Mouse (Mus musculus): Measurements from ENCODE around the gene Kif26b.

The Kif26b gene

DNA sequence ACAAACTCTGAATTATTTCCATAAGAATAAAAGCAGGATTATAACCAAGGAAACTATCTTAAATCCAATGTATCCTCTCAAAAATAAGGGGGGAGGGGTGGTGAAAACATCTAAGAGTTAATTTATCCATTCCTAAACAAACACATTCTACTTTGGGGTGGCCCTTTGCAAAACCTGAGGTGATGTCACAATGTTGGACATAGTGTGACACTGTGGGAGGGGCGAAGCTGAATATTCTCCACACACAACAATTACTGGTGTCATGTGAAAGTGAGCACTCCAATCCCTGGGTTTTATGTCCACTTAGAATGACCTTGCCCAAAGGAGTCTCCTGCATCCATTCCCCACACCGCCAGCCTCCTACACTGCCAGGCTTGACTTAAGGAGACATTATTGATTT lies 408.1 kb downstream of the Kif26b start:
- no peak for DNase-seq

DNA sequence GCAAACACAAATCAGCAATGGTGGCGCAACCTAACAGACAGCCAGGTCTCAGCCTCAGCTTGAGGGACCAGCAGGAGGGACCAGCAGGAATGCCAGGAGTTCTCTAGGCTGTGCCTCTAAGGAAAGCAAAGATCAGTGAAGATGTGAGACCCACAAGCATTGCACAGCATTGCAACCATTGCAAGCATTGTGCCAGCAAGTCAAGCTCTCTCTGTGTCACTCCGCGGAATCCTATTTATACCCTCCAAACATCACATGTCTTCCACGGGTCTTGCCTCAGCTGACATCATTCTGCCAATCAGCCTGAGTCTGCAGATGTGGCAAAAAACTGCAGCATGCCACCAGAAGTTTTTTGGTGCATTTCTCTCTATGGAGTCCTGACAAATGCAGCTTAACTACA lies 411.4 kb downstream of the Kif26b start:
- no peak for DNase-seq

DNA sequence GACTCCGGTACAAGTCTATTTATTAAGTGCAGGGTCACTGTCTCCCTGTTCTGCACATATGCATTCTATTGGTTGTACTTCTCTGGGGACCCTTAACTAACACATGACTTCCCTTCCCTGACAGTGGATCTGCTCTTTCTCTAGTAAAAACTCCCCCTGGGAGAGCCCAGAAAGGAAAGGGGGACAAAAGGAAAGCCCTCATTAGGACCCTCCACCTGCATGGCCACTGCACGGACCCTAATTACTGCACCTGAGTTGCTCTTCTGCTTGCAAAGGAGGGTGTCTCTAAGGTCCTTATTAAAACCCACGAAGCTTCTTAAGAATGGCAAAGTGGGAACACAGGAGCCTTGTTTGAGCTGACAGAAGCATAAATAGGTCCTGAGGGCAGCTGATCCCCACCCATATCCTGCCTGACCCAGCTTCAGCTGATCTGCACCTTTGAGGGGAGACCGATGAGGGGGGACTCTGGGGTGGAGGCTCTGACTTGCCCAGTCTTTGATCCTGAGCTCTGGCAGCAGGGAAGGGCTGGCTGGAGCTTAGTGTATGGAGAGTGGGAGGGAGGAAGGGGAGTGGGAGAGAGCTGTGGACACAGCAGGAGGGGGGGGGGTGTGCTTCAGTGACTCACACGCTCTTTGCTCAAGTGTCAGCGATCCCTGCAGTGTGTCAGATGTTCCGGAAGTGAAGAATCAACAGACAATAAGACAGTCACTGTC lies 413.5 kb downstream of the Kif26b start:
- DNase-seq: no peak

DNA sequence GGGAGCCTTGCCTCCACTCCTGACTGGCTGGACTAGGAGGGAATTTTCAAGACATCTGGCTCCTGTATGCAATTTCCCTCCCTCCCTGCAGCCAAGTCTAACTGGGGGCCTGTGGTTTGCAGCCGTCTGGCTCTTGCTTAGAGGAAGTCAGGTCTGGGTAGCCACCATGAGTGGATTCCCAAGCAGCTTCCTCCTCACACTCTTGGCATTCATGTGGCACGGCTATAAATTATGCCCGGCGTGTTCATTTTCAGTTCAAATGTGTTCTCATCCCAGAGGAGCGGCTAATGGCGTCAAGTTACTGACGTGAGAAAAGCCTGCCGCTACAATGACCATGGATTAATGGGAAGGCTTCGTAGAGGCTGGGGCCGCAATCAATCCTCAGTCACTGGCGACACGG lies 424.0 kb downstream of the Kif26b start:
- DNase-seq: no peak

DNA sequence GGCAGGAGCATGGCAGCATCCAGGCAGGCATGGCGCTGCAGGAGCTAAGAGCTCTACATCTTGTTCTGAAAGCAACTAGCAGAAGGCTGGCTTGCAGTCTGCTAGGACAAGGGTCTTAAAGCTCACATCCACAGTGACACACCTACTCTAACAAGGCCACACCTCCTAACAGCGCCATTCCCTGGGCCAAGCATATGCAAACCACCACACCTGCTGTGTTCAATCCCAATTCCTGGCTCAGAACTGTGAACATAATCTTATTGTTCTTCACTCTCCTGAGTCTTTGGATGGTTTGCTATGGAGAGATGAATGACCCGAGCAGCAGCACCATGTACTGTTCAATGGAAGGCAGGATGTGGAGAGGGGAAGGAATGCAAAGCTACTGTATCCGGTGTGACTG lies 429.7 kb downstream of the Kif26b start:
- no peak for DNase-seq

DNA sequence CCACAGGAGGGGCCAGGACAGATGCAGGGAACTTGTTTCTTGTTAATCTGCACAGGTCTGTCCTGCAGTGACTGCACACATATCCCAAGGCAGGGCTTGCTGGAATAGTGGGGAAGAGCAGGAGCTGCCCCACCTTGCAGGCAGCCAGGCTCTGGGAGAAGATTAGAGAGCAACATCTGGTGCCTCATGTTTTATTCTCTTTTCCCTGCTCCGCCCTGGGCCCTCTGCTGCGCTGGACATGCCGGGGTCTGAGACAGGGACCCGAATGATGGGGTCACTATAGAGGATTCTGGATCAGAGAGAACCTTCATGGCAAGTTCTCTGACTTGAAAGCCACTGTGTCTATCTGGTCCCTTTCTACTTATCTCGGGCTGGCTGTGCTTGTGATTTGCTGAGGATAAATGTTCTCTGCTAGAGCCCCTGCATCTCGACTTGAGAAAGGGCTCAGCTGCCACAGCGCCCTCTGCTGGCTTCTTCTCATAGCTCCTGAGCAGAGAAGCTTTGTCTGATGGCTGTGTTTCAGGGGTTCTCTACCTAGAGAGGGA lies 431.2 kb downstream of the Kif26b start:
- peak; percentile 77 for DNase-seq

DNA sequence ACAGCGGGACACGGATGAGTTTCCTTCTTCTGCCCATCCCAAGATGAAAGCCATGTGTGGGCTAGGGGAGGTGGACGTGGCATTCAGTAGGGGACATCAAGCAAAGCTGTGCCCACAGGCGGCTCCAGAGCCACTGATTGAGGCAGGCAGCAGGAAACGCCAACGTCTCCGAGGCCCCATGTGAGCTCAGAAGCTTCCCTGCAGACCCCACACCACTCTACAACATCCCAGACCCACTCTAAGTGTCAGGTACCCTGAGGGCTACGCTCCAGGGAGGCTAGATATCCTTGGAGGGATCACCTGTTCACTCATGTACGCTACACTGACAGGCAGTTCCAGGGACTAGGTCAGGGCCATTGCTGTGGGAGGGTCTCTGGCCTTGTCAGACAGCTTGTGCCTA lies 432.7 kb downstream of the Kif26b start:
- DNase-seq: no peak

DNA sequence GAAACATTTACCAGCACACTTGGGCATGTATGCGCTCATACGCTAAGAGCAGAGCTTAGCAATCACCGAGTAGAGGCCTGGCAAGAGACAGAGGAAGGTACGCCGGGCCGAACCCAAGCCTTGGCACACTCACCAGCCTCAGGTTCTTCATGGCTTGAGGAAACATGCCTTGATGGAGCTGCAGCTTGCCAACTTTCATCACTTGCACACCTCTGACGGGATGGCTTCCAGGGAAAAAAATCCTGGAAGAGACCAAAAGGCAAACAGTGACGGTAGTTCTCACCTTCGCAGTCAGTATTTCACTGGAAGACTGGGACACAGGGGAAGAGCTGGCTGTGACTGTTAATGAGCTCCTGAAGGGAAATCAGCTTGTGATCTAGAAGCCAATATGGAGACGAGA lies 443.1 kb downstream of the Kif26b start:
- DNase-seq: peak; percentile 48

DNA sequence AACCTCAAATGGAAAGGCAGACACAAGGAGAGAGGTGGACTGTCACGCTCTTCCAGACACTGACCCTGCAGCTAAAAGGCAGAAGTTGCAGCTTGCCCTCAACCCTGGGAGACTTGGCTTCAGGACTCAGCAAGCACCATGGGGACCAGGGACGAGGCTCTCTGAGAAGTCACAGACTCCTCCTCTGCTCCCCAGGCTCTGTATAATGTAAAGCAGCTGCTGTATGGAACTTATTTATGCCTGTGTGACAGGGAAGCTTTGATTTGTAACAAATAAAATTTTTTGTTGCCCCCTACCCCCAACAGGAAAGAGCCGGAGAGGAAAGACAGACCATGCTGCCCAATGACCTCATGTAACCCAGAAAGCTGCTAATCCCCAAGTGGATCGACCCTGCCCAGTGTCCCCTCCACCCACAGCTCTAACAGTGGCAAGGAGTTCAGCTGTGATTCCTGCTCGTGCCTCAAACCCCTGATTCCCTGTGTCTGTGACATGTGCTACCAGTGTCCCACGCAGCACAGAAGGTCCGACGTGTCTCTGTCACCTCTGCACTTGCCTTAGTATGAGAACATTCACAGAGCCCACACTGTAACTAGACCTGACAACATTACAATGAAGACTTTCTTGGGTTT lies 449.8 kb downstream of the Kif26b start:
- DNase-seq: no peak

DNA sequence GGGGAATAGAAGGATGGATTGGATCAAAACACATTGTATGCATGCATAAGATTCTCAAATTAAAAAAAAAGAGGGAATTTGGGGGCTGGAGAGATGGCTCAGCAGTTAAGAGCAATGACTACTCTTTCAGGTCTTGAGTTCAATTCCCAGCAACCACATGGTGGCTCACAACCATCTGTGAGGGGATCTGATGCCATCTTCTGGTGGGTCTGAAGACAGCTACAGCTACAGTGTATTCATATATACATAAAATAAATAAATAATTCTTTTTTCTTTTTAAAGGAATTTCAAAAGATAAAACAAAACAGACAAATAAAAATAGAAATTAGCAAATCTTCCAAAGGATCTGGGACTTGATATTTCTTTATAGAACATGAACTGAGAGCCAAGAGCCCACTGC lies 451.3 kb downstream of the Kif26b start:
- DNase-seq: no peak

DNA sequence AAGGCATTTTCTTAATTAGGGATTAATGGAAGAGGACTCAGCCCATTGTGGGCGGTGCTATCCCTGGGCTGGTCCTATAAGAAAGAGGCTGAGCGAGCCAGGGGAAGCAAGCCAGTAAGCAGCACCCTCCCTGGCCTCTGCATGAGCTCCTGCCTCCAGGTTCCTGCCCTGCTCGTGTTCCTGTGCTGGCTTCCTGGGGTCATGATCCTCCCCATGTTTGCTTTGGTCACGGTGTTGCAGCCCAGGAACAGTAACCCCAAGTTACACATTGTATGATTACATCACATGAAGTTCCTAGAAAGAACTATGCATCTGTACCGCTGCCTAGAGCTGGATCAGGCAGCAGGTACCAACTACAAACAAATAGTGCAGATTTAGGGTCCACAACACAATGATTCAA lies 452.7 kb downstream of the Kif26b start:
- no peak for DNase-seq

DNA sequence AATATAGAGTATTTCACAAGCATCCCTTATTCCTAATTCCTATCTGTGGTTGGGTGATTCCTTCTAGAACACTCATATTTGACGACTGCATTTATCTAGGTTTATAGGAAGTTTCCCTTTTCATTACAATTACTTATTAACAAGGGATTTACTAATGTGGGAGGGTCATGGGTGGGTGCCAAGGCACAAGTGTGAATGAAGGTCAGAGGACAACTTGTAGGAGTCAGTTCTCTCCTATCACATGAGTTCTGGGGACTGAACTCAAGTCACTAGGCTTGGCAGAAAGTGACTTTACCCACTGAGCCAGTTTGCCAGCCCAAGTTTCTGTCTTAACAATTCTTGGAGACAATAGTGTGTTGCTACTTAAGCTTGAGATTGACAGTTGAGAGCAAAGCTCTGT lies 459.3 kb downstream of the Kif26b start:
- DNase-seq: no peak

Data from cerebellum, adult 11-12 months (tissue).